Mouse (Mus musculus) kidney, postnatal 36 days (tissue): ENCODE measurements around the gene Iscu.
A peak's percentile ranks its signal among the peaks of the same experiment; 100 is the strongest.

Experiments
- DNase-seq, 2 experiments: peaks; one replicate each; pipeline ENCODE4 v3.0.0; 2021 to 2022; ENCODE audit warnings: mixed read lengths in 2 of 2

The Iscu gene

GRCm38 (mm10) chr5:113789075-113789788, 16.7 kb downstream of the Iscu start:
- peak; percentile 59 to 73 for DNase-seq

GRCm38 (mm10) chr5:113790453-113791196, 18.1 kb downstream of the Iscu start:
- peak; percentile 60 to 73 for DNase-seq

- DNase-seq = peak; percentile 35 to 51
Measured at GRCm38 (mm10) chr5:113791197-113792095, 18.9 kb downstream of the Iscu start.

GRCm38 (mm10) chr5:113796401-113797148, 24.0 kb downstream of the Iscu start:
- peak in 1 of 2 experiments; percentile 46 for DNase-seq

GRCm38 (mm10) chr5:113797149-113797882, 24.8 kb downstream of the Iscu start:
- no peak for DNase-seq

- no peak for DNase-seq
Measured at GRCm38 (mm10) chr5:113798525-113798924, 26.0 kb downstream of the Iscu start.

GRCm38 (mm10) chr5:113799691-113800090, 27.1 kb downstream of the Iscu start:
- DNase-seq = no peak

GRCm38 (mm10) chr5:113800280-113800679, 27.7 kb downstream of the Iscu start, which contains the start of gene Tmem119:
Gene Tmem119 (minus strand): TSS chr5:113800516.
- peak; percentile 49 to 64 for DNase-seq

GRCm38 (mm10) chr5:113804395-113804966, 31.9 kb downstream of the Iscu start:
- no peak for DNase-seq

GRCm38 (mm10) chr5:113805301-113805700, 32.8 kb downstream of the Iscu start:
- DNase-seq = no peak

GRCm38 (mm10) chr5:113806414-113806813, 33.9 kb downstream of the Iscu start:
- no peak for DNase-seq

- no peak for DNase-seq
Measured at GRCm38 (mm10) chr5:113807712-113808111, 35.2 kb downstream of the Iscu start.

GRCm38 (mm10) chr5:113808177-113808576, 35.6 kb downstream of the Iscu start:
- DNase-seq = no peak

GRCm38 (mm10) chr5:113810111-113810510, 37.6 kb downstream of the Iscu start:
- no peak for DNase-seq

GRCm38 (mm10) chr5:113811824-113812420, 39.4 kb downstream of the Iscu start:
- peak in 1 of 2 experiments; percentile 48 for DNase-seq

- DNase-seq = no peak
Measured at GRCm38 (mm10) chr5:113812638-113813037, 40.1 kb downstream of the Iscu start.

- DNase-seq = peak in 1 of 2 experiments; percentile 52
Measured at GRCm38 (mm10) chr5:113813608-113814007, 41.1 kb downstream of the Iscu start.

GRCm38 (mm10) chr5:113814111-113815040, 41.8 kb downstream of the Iscu start:
- no peak for DNase-seq

- DNase-seq = no peak
Measured at GRCm38 (mm10) chr5:113815041-113815389, 42.5 kb downstream of the Iscu start.
